Mouse (Mus musculus) Muller cell, postnatal 12 days (primary cell): ENCODE measurements around the gene Map3k11.
A peak's percentile ranks its signal among the peaks of the same experiment; 100 is the strongest.

ENCODE experiments used
- DNase-seq: peaks from one replicate; pipeline ENCODE4 v3.0.0-alpha.2; 2015; ENCODE audit errors: inconsistent ontology term

Map3k11 gene

GRCm38 (mm10) chr19:5710581-5710980, 22.0 kb downstream of the Map3k11 start:
- no peak for DNase-seq

GRCm38 (mm10) chr19:5711218-5711617, 22.7 kb downstream of the Map3k11 start:
- peak; percentile 73 for DNase-seq

- DNase-seq, result no peak
Measured at GRCm38 (mm10) chr19:5711907-5712460, 23.4 kb downstream of the Map3k11 start.

GRCm38 (mm10) chr19:5713255-5713654, 24.7 kb downstream of the Map3k11 start:
- no peak for DNase-seq

- peak; percentile 59 for DNase-seq
Measured at GRCm38 (mm10) chr19:5713730-5714129, 25.2 kb downstream of the Map3k11 start.

- no peak for DNase-seq
Measured at GRCm38 (mm10) chr19:5715793-5716688, 27.5 kb downstream of the Map3k11 start.

- DNase-seq, result no peak
Measured at GRCm38 (mm10) chr19:5716955-5717354, 28.4 kb downstream of the Map3k11 start.

GRCm38 (mm10) chr19:5721233-5721632, 32.7 kb downstream of the Map3k11 start:
- no peak for DNase-seq

- no peak for DNase-seq
Measured at GRCm38 (mm10) chr19:5722848-5723425, 34.4 kb downstream of the Map3k11 start.

GRCm38 (mm10) chr19:5723934-5724548, 35.5 kb downstream of the Map3k11 start:
- DNase-seq, result no peak

- peak; percentile 81 for DNase-seq
Measured at GRCm38 (mm10) chr19:5724549-5724941, 36.0 kb downstream of the Map3k11 start.

- no peak for DNase-seq
Measured at GRCm38 (mm10) chr19:5725029-5725707, 36.6 kb downstream of the Map3k11 start.

- peak; percentile 76 for DNase-seq
Measured at GRCm38 (mm10) chr19:5725767-5726515, 37.4 kb downstream of the Map3k11 start, which contains the start of gene Ehbp1l1. Ehbp1l1 (minus strand) TSS chr19:5726317.

- DNase-seq, result no peak
Measured at GRCm38 (mm10) chr19:5726961-5727578, 38.5 kb downstream of the Map3k11 start.

- DNase-seq, result peak; percentile 86
Measured at GRCm38 (mm10) chr19:5727701-5728100, 39.2 kb downstream of the Map3k11 start.

- DNase-seq, result peak; percentile 67
Measured at GRCm38 (mm10) chr19:5728631-5729443, 40.3 kb downstream of the Map3k11 start.

GRCm38 (mm10) chr19:5729444-5729815, 40.9 kb downstream of the Map3k11 start, which contains the start of gene Fam89b:
Fam89b (minus strand) TSS chr19:5729653.
- peak; percentile 90 for DNase-seq

GRCm38 (mm10) chr19:5730314-5731186, 42.0 kb downstream of the Map3k11 start:
- DNase-seq, result no peak
